Mouse (Mus musculus): ENCODE measurements around the gene Gm10577. TPM values are rescaled to one million over a fixed set of nuclear protein-coding genes. Genes with fewer than 3 reads are reported as not detected.

Gm10577 gene
- not detected for total RNA-seq (2021)

DNA sequence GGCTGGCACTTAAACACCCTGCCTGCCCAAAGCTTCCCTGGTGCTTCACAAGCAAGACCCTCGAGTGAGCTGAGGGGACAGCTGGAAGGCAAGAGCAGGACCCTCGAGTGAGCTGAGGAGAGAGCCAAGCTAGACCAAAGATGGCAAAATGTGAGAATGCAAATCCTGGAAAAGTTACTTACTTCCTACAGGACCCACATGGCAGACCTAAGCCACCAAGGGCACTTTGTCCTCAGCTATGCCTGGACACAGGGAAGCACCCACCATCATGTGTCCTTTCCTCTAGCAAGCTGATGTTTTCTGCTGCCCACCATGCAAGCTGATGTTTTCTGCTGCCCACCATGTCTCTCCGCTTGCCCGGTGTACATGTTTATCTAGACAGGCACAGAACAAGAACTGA is at the start of gene Gm10577:
TSS of gene Gm10577 (minus strand) at position 101 of the 400 bp plus-strand sequence.
- intact Hi-C loops (cut with DNase I): no loop called here
- no peak for DNase-seq

DNA sequence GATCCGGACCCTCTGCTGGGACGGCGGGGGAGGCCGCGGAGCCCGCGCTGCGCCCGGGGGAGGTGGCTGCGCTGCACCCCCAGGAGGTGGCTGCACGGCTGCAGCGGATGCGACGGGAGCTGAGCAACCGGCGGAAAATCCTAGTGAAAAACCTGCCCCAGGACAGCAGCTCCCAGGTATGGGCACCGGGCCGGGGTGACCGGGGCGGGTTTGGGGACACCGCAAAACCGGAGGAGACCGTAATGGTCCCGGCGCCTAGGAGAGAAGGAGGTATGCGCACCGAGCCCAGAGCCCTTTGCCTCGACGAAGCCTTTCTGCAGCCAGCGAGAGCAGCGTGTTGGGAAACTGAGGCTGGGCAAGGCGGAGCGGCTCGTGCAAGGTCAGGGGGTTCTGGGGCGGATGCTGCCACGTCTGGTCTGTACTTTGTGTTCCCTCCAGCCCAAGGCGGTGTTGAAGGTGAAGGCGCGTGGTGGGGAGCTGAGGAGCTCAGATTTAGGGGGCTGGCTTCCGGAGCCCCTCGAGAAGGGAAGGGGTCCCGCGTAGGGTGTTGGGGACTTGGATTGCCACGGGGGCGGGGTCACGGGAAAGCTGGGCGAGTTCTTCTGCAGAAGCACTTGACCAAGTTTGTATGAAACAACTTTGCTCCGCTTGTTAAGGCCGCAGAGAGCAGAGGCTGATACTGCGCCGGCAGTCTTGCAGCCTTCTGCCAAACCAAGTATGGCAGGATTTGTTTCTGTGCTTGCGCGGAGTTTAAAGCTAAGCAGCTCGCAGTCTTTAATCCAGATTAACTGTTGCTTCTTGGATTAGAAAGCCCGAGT is 48.9 kb upstream of the Gm10577 start:
- peak; percentile 19 for DNase-seq
- intact Hi-C loops (cut with DNase I): no loop called here

DNA sequence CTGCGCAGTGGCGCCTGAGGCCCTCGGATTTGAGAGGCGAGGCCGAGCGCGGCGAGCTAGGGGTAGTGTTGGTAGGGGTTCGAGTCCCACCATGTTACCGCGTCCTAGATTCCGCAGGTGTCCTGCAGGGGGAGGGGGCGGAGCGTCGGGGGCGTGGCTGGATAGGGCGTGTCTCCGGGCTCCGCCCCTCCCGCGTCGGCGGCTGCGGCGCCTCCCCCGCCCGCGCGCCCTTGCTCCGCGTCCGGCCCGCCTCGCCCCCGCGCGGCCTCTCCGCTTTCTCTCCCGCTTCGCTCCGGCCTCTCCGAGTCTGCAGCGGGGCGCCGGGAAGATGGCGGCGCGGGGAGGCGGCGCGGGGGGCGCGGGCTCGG is 48.3 kb upstream of the Gm10577 start, which contains the start of gene Raver2:
TSS of gene Raver2 (plus strand) at position 198 of the 368 bp plus-strand sequence.
- intact Hi-C loops (cut with DNase I): no loop called here
- peak; percentile 65 for DNase-seq

DNA sequence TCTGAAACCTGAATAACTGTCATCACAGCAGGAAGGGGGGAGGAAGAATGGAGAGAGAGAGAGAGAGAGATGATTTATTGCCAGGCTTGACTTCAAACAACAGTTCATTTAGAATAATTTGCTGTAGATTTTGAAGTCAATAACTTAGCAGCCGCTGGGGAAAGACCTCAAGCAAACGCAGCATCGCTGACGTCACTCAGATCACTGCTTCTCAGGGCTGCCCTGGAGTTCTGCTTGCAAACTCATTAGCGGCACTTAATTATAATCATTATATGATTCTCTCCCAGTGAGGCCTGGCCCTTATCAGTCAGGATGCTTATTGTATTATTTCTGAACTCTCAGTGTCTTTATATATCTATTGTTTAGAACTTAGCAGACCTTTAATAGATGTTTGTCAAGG is 45.9 kb upstream of the Gm10577 start:
- intact Hi-C loops (cut with DNase I): no loop called here
- no peak for DNase-seq

DNA sequence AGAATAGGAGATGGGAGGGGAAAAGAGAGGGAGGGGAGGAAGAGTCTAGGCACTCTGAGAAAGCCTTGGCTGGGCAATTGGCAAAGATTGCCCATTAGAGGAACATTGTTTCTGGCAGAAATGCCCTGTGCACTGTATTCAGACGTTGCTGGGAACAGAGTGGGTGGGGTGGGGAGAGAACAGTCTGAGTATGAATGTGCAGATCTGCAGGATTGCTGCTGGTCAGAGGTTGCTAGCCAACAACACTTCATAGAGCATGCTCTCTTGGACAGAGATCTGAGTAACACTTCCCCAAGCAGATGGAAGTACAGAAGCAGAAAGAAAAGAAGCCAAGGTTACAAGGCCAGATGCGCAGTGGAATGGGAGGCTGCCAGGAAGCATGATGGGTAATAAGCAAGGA is 41.6 kb upstream of the Gm10577 start:
- DNase-seq: peak; percentile 8
- intact Hi-C loops (cut with DNase I): no loop called here

DNA sequence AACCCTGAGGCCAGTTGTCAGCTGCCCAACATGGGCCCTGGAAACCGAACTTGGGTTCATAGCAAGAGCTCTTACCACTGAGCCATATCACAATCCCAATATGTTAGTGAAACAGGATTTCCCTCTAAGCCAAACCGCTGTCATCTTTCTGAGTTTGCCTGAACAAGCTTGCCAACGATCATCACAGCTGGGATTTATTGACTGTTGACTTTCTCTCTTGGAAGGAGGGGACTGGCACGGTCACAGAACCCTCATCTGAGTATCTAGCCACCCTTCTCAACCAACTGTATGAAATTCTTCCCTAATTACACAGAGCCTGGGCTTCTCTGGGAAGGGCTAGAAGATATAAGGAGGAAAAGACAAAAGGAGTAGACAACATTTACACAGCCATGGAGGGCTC is 26.1 kb upstream of the Gm10577 start:
- intact Hi-C loops (cut with DNase I): no loop called here
- DNase-seq: no peak

DNA sequence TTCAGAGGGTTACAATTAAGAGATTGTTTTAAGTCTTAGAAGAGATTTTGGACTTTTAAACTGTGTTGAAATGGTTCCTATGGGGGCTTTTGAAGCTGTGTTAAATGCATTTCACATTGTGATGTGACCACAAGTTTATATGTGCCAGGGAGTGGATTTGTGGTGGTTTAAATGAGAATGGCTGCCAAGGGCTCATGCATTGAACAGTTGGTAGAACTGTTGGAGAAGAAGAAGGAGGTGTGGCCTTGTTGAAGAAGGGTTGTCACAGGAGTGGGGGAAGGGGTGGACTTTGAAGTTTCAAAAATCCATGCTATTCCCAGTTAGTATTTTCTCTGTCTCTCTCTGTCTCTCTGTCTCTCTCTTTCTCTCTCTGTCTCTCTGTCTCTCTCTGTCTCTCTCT is 23.7 kb upstream of the Gm10577 start:
- intact Hi-C loops (cut with DNase I): no loop called here
- DNase-seq: no peak

DNA sequence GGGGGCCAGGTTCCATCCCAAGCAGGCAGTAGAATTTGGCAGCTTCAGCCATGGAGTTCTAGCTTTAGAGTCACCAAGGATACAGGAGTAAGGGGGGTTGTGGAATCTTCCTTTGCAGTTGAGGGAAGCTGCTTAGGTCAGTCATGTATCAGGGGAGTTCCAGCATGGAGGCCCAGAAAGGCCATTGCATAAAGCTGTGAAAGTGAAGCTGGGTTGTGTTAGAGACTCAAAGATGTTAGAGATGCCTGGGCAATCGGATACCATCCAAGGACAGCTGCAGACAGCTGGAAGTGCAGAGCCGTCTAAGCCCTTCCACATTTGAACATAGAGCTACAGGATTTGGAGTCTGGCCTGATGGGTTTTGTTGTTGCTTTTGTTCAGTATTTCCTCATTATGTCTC is 23.2 kb upstream of the Gm10577 start:
- no peak for DNase-seq
- intact Hi-C loops (cut with DNase I): no loop called here

DNA sequence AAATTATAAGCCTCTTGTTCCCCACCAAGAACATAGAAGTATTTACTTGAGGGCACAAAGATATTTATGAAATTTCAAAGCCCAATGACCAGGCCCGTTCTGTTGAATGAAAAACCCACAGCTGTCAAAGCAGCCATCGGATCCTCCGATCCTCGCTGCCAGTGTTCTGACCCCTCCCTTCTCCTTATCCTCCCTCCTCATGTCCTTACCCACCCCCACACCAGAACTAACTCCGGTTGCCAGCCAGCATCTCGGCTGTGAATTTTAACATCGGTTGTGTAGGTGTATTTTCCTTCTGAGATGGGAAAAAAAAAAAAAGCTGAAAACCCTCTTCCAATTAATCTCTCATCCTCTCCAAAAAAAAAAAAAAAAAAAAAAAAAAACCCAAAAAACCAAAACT is 16.7 kb upstream of the Gm10577 start:
- DNase-seq: no peak
- intact Hi-C loops (cut with DNase I): no loop called here

DNA sequence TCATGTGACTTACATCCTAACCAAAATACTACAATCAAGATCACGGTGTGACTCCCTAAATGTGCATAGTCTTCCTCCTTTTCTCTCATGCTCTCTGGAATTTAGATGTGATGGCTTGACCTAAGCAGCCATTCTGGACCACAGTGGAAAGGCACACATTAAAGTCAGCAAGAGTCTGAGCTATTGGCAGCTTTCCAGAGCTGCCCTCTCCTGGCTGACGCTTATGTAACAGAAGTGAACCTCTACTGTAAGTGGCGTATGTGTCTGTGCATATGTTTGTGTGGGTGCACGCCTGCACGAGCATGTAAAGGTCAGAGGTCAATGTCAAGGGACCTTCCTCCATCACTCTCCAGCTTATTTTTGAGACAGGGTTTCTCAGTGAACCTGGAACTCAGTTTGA is 14.6 kb upstream of the Gm10577 start:
- intact Hi-C loops (cut with DNase I): no loop called here

DNA sequence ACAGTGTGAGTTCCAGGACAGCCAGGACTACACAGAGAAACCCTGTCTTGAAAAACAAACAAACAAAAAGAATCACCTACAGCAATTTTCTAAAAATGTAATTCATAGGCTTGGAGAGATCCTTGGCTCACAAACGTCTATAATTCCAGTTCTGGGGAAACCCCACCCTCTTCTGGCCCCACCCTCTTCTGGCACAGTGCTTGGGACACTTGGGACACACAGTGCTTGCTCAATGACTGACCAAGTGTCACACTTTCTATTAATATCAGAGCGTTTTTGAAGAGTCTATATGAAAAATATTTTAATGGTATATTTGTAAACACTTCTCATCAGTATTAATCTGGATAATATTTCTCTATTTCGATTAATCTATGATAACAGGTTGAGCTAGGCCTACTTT is 12.6 kb upstream of the Gm10577 start:
- intact Hi-C loops (cut with DNase I): no loop called here
- no peak for DNase-seq

More for the DNA sequence above, 14.6 kb upstream of the Gm10577 start:
- DNase-seq: no peak

DNA sequence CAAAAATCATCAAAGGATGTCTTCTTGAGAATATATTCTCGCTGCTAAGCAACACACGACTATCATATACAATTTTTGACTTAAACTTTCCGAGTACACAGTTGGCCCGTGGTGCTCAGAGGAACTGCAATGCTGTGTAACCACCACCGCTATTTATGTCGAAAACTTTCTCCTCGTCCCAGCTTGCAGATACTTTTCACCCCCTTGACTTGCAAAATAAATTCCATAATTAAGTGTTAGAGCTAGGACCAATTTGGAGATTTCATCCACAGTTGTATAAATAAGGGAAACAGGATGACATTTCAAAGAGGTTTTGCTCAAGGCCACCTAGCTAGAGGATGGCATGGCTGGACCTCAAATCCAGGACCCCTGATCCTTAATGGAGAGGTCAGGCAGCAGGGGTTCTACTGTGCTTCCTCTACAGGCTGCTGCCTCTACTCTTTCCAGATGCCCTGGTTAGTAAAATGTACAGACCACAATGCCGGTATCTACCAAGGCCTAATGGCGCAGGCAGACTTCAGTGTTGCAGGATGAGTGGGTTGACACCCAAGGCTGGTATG is 7.4 kb upstream of the Gm10577 start:
- intact Hi-C loops (cut with DNase I): no loop called here

DNA sequence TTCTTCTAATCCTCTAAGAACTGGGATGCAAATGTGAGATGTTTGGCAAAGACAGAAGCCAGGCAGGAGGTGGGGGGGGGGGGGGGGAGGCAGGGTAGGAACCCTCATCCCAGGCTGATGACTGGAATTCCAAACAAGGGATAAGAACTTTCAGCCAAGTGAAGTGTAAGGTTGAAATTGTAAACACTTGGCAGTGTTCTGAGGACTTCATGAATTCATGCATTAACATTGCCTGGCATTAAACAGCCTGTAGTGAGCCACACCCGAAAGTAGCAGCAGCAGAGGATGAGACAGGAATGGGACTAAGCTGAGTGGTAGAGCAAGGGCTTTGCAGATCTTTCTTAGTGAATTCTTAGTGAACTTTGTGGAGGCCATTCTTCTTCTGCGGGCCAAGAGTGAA is 6.5 kb upstream of the Gm10577 start:
- intact Hi-C loops (cut with DNase I): no loop called here
- no peak for DNase-seq

More for the DNA sequence above, 7.4 kb upstream of the Gm10577 start:
- DNase-seq: no peak

DNA sequence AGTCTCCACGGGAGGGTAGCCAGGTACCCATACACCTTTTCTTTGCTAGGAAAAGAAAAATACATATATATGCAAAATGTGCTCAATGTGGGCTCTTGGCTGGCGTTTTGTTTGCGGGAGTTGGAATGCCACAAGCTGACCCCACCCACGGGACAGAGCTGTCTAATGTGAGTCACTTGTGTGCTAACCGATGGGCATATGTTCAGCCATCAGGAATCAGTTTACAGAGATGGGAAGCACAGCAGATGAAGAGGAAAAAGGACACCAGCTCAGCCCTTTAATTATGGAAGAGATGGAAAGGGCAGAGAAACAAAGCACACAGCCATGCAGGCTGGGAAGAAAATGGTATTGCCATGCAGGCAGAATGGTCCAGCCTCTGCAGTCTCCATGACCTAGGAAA is 6.1 kb upstream of the Gm10577 start:
- intact Hi-C loops (cut with DNase I): no loop called here
- DNase-seq: no peak

DNA sequence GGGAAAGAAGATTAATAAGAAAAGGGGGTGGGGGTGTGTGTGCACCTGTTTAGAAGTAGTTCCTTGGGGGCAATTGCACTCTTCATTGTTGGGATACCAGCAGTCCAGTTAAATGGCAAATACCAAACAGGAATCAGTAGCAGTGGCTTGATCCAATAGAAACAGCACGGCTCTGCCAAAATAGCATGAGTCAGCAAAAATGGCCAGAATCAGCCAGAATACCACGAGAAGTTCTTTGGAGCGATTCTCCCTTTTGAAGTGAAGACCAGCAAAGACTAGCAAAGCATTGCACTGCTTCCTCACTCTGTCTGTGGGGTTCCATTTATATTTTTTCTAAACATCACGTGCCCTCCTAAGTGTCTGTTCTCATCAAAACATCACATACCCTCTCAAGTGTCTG is 2.7 kb downstream of the Gm10577 start:
- intact Hi-C loops (cut with DNase I): no loop called here
- no peak for DNase-seq

DNA sequence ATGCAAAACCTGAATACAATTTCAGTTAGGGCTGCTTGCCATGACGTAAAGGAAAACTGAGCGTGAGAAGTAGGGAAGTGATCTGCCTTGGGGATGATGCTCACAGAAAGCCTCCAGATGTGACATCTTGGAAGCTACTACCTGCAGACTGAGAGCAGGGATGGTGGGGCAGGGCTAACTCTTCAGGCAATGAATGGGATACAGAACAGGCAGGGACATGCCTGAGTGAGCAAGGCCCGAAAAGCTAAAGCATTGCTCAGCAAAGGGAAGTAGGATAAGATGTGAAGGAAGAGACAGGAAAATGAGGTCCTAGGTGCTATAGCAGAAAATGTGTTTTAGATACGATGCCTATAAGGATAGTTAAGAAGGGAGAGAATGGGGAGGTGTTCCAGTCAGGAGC is 11.4 kb downstream of the Gm10577 start:
- no peak for DNase-seq
- intact Hi-C loops (cut with DNase I): no loop called here

DNA sequence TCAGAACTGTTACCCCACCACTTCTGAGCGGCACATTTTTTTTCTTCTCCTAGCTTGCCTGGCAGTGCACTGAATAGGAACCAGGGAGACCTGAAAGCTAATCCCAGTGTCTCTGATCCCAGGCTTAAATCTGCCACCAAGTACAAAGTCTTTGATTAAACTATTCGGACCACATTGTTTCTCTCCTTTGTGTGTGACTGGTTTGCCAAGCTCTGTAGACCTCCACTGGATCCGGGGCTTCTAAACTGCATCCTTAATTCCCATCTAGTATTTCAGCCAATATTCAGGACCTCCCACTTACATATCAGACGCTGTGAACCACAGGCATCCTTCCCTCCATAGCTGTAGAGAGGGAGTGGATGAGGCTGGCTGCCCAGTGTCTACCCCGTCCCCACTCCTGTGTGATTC is 12.1 kb downstream of the Gm10577 start:
- DNase-seq: no peak
- intact Hi-C loops (cut with DNase I): no loop called here

DNA sequence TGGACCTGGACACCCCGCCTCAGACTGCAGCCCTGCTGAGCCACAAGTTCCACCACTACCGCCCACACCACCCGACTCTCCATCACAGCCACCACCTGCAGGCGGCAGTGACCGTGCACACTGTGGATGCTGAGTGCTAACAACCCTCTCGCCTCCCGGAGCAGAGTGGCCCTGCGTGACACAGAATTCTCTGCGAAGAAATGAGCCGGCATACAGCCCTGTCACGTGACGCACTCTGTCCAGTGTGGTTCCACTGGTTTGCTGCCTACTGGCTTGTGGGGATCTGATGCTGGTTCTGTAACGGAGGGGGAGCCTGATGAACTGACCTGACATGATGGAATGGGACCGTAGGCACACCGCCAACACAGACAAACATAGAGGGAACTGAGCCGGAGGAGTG is 17.5 kb downstream of the Gm10577 start:
- DNase-seq: no peak
- intact Hi-C loops (cut with DNase I): no loop called here

DNA sequence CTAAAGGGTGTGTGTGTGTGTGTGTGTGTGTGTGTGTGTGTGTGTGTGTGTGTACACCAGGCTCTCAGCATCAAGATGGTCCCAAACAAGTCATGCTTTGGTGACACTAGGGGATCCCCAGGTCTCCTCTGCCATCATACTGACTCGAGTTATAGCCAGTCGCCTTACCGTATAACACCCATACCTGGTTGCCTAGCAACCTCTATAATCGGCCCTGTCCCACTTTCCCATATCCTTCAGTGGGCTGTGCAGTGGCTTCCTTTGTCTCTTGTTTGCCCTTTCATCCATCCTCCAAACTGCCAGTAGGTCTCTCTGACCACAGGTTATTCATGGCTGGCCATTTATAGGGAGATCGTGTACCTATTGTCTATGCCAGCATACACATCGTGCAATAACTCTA is 19.4 kb downstream of the Gm10577 start:
- intact Hi-C loops (cut with DNase I): no loop called here

DNA sequence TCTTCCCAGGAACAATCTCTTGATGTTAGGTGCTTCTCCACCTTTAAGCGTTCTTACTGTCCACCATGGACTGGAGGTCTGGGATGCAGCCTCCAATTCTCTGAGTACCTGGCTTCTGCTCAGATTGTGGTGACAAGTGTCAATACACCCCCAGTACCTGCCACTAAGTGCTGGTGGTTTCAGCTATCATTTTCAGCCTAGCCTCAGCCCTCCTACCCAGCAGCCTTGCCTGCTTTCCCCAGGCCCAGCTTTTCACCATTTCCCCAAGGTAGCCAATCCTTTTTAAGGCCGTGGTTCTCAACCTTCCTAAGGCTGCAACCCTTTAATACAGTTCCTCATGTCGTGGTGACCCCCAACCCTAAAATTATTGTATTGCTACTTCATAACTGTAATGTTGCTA is 19.9 kb downstream of the Gm10577 start:
- DNase-seq: no peak
- intact Hi-C loops (cut with DNase I): no loop called here

More for the DNA sequence above, 19.4 kb downstream of the Gm10577 start:
- no peak for DNase-seq

DNA sequence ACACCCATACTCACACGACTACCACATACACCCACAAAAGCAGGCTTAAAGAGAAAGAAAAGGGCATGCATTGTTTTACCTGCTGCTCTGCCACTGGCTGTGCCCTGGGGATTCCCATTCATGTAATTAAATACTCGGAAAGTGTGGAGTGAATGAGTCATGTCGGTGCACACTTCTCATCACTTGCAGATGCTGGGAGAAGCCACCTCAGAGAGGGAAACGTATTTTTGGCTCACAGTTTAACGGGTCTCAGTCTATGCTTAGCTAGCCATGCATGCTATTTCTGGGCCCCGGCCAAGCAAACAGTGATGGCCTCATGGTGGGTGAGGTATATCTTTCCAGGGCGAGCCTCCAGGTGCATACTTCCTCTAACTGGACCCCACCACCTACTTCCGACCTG is 21.6 kb downstream of the Gm10577 start:
- intact Hi-C loops (cut with DNase I): loop anchor here (5.0 kb wide), 2 partner anchors 148 to 412 kb away; no protein-coding TSS in a partner anchor

DNA sequence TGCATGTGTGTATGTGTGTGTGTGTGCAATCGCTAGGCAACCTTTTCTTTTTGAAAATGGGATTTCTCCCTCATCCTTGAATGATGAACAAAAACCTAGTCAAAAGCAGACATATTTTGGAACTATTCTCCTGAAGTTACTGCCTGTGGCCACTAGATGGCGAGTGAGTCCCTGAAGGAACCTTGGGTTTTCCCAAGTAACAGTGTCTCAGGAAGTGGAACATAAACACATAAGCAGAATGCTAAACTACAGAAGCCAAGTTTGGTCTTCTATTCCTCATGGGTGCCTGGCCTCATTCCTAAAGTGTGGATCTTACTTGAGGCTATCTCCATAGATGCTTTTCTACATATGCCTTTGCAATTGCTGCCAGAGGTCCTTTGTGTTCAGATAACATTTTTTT is 22.4 kb downstream of the Gm10577 start:
- DNase-seq: peak; percentile 59
- intact Hi-C loops (cut with DNase I): loop anchor here (5.0 kb wide), 2 partner anchors 149 to 411 kb away; no protein-coding TSS in a partner anchor

More for the DNA sequence above, 21.6 kb downstream of the Gm10577 start:
- no peak for DNase-seq
